Mouse (Mus musculus) hindbrain, embryonic 16.5 days (tissue): ENCODE results near the gene Elk4. TPM values are rescaled to one million over a fixed set of nuclear protein-coding genes. Genes with fewer than 3 reads are reported as not detected.
A peak's percentile ranks its signal among the peaks of the same experiment; 100 is the strongest.

Experiments used
- ATAC-seq: fragments of 200-750 bp; cut with Nextera tagmentation; 2 replicates; pipeline ENCODE4 v1.8.0; 2017; ENCODE audit warnings: moderate TSS enrichment, moderate library complexity
- H3K27ac ChIP-seq: fragments of 300-500 bp; sonication (generic); 2 replicates; pipeline ENCODE4 v1.5.1; 2014; ENCODE audit warnings: low read depth, mild to moderate bottlenecking, control low read depth, low read length, moderate library complexity
- H3K27me3 ChIP-seq: fragments of 300-500 bp; sonication (generic); replicated peaks from 2 replicates; pipeline ENCODE4 v1.6.1; 2014; ENCODE audit warnings: low read length; ENCODE audit not compliant: control insufficient read depth, insufficient read depth
- H3K36me3 ChIP-seq: fragments of 300-500 bp; sonication (generic); 2 replicates; pipeline ENCODE4 v1.6.1; 2014; ENCODE audit warnings: mild to moderate bottlenecking, low read length, moderate library complexity, mixed read lengths; ENCODE audit not compliant: control insufficient read depth, insufficient read depth
- H3K4me1 ChIP-seq: fragments of 300-500 bp; sonication (generic); 2 replicates; pipeline ENCODE4 v1.6.1; 2014; ENCODE audit warnings: low read depth, low read length; ENCODE audit not compliant: control insufficient read depth, insufficient read depth
- H3K4me2 ChIP-seq: fragments of 300-500 bp; sonication (generic); 2 replicates; pipeline ENCODE4 v1.6.1; 2014; ENCODE audit warnings: mild to moderate bottlenecking, low read length, control low read depth, moderate library complexity
- H3K4me3 ChIP-seq: fragments of 300-500 bp; sonication (generic); 2 replicates; pipeline ENCODE4 v1.5.1; 2014; ENCODE audit warnings: mild to moderate bottlenecking, low read length, control low read depth, moderate library complexity
- H3K9ac ChIP-seq: fragments of 300-500 bp; sonication (generic); 2 replicates; pipeline ENCODE4 v1.6.1; 2014; ENCODE audit warnings: low read depth, mild to moderate bottlenecking, control low read depth, low read length, moderate library complexity
- H3K9me3 ChIP-seq: fragments of 300-500 bp; sonication (generic); 2 replicates; pipeline ENCODE4 v1.6.1; 2014; ENCODE audit warnings: mild to moderate bottlenecking, low read length, moderate library complexity; ENCODE audit not compliant: control insufficient read depth
- WGBS: fragments of 180-500 bp; shearing (Covaris S2); extraction: QIAGEN DNeasy Blood & Tissue Kit; methylation state at CpG from one replicate; pipeline ENCODE4 v1.1.7; 2014; 5-methylcytosine and 5-hydroxymethylcytosine counted together
- polyA plus RNA-seq: library from polyadenylated mRNA; unstranded; fragments of >200 nt; fragmentation: Nextera tagmentation; extraction: Ambion mirVana; gene quantifications from 2 replicates; pipeline ENCODE4 v1.2.1, GENCODE M21; 2015

Gene Elk4
- polyA plus RNA-seq, 1 experiment from 2014 or later = 10.2 TPM

GRCm38 (mm10) chr1:132065001-132065400 is 57.6 kb downstream of the Elk4 start:
- ATAC-seq = no peak
- Histone ChIP-seq H3K36me3 (no peaks in the 10 kb centered on the region), H3K9me3 (no peaks in the 10 kb centered on the region)

DNA sequence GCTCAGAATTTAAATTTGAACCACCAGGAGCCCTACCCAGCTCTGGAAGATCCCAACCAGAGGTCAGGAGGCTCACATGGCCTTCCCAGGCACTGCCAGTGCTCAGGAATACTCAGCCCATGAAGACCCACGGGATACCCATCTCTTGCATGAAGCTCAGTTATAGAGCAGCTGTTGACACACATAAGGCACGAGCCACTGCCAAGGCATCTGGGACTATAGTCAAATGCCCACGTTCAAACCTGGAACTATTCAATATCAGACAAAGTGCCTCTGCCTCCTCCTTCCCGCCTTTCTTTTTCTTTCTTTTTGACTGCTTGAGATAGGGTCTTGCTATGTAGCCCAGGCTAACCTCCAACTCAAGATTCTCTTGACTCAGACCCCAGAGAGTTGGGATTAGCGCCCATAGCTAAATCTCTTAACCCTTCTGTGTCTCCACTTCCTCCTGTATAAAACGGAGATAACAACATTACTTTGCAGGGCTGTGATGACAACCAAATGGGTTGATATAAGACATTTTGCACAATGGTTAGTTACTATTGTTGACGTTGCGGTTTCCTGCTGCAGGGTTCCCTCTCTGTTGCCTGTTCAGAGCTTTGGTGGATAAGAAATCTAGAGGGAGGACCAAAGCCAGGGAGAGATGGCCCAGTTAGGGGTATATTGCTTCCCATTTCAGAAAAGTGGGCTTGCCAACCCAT is 58.2 kb downstream of the Elk4 start:
- H3K4me2 ChIP-seq = no peak overlapping the region
- no peaks in the 10 kb centered on the region for H3K36me3 ChIP-seq
- H3K4me3 ChIP-seq = no peak overlapping the region
- no peak overlapping the region for H3K9ac ChIP-seq
- H3K4me1 ChIP-seq = peaks cover 9% of the 10 kb centered on the region
- H3K9me3 ChIP-seq = no peaks in the 10 kb centered on the region
- WGBS = 80% methylated on average over 8 of the region's 8 CpGs
- no peak overlapping the region for H3K27ac ChIP-seq
- ATAC-seq = no peak
- H3K27me3 ChIP-seq = peaks cover 8% of the 10 kb centered on the region

More at GRCm38 (mm10) chr1:132065001-132065400, 57.6 kb downstream of the Elk4 start:
- H3K9ac ChIP-seq = no peak overlapping the region
- peaks cover 8% of the 10 kb centered on the region for H3K27me3 ChIP-seq
- H3K4me3 ChIP-seq = no peak overlapping the region
- H3K27ac ChIP-seq = no peak overlapping the region
- WGBS = 37% methylated on average over 1 of the region's 1 CpGs
- H3K4me1 ChIP-seq = peaks cover 9% of the 10 kb centered on the region
- H3K4me2 ChIP-seq = no peak overlapping the region

DNA sequence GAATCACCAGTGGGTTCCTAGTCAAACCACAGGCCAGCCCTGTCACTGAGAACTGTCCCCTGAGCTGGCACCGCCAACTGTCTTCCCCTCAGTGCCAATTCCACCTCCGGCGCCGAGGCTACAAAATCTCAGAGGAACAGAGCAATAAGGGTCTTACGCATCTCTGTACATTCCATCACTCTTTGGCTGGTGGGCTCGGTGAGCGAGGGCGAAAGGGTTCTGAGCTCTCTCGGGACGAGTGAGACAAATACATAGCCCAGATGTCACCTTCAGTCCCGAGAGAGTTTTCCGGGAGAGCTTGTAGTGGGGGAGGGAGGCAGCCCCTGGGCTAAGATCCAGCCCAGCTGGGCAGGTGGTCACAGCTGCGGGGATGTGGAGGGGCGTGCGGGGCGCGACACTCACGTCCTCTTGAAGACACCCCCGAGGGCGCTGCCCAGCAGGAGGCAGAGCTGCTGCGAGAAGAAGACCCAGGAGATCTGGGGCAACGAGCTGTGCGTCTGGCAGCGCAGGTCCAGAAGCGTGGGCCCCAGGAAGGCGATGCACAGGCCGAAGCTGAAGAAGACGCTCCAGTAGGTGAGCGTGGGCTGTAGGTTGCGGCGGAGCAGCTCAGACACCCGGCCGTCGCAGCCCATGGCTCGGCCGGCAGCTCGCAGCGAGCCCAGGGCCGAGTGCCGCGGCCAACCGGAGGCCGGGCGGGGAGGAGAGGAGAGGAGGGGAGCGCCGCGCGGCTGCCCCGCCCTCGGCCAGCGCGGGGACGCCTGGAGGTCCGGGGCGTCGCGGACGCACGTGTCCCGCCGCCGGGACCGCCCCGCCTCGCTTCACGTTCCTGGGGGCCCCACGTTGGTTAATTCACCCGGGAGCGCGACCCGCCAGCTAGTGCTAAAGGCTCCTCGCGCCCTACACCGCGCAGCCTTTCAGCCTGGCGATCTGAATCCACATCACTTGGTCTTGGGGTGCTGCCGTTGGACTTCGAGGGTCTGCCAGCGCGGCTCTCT is 60.2 kb downstream of the Elk4 start, which contains the start of gene Mfsd4a:
TSS of gene Mfsd4a (minus strand) at position 802 of the 995 bp plus-strand sequence.
- no peak within 1 kb of the TSS for H3K27ac ChIP-seq
- H3K9ac ChIP-seq = peak within 1 kb of the TSS; percentile 77
- H3K27me3 ChIP-seq = peaks cover 8% of the 10 kb centered on the region
- peak within 1 kb of the TSS; percentile 51 for H3K4me3 ChIP-seq
- WGBS = 3% methylated on average over 64 of the region's 80 CpGs
- H3K4me2 ChIP-seq = peak within 1 kb of the TSS; percentile 97
- no peaks in the 10 kb centered on the region for H3K9me3 ChIP-seq
- ATAC-seq = peak; percentile 82
- peaks cover 9% of the 10 kb centered on the region for H3K4me1 ChIP-seq
- no peaks in the 10 kb centered on the region for H3K36me3 ChIP-seq

GRCm38 (mm10) chr1:132069436-132069835 is 62.0 kb downstream of the Elk4 start:
- Histone ChIP-seq H3K9ac (no peak overlapping the region), H3K27ac (no peak overlapping the region), H3K4me2 (no peak overlapping the region), H3K36me3 (no peaks in the 10 kb centered on the region), H3K27me3 (peaks cover 8% of the 10 kb centered on the region), H3K4me3 (no peak overlapping the region), H3K9me3 (no peaks in the 10 kb centered on the region), H3K4me1 (peaks cover 9% of the 10 kb centered on the region)
- WGBS = 84% methylated on average over 8 of the region's 8 CpGs
- no peak for ATAC-seq

DNA sequence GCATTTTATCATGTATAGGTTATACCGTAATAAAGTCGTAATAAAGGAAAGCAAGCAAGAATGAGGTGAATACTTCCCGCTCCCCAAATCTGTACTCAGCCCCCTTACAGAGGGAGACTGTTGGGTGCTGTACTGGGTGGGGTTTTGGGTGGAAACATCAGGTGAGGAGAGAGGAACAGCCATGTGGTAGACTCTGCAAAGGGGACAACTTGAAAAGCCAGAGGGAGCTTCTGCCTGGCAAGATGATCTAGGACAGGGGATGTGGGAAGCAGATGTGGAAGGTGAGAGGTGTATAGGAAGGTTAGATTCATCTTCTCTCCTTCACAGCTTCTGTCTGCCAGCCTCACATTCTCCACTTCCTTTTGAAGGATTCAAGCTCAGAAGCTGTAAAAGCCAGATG is 63.3 kb downstream of the Elk4 start:
- Histone ChIP-seq H3K27ac (no peak overlapping the region), H3K4me2 (no peak overlapping the region), H3K36me3 (no peaks in the 10 kb centered on the region), H3K4me1 (peaks cover 9% of the 10 kb centered on the region), H3K4me3 (no peak overlapping the region), H3K9ac (no peak overlapping the region), H3K27me3 (peaks cover 8% of the 10 kb centered on the region), H3K9me3 (no peaks in the 10 kb centered on the region)
- ATAC-seq = no peak
- WGBS = 94% methylated on average over 3 of the region's 3 CpGs

- H3K9ac ChIP-seq = no peak overlapping the region
- H3K36me3 ChIP-seq = no peaks in the 10 kb centered on the region
- H3K4me1 ChIP-seq = no peaks in the 10 kb centered on the region
- H3K27me3 ChIP-seq = no peaks in the 10 kb centered on the region
- H3K9me3 ChIP-seq = no peaks in the 10 kb centered on the region
- no peak for ATAC-seq
- H3K27ac ChIP-seq = no peak overlapping the region
- H3K4me2 ChIP-seq = no peak overlapping the region
- H3K4me3 ChIP-seq = no peak overlapping the region
- 87% methylated on average over 10 of the region's 10 CpGs for WGBS
These were observed 68.2 kb downstream of the Elk4 start for GRCm38 (mm10) chr1:132075576-132075975.

DNA sequence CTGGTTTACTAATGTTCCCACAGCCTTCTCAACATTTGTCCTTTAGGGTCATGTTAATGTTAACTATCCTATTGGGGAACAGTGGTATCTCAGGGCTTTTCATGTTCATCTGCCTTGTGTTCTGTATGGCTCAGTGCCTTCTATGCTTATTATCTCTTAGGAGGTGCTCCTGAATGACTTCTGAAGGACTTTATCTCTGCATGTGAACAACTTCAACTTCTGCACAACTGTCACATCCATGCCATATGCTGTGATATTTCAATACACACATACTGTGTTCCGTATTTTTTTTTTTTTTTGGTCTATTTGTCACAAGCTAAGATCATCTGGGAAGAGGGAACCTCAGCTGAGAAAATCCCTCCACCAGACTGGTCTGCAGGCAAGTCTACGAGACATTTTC is 71.0 kb downstream of the Elk4 start:
- Histone ChIP-seq H3K27ac (no peak overlapping the region), H3K27me3 (no peaks in the 10 kb centered on the region), H3K9ac (no peak overlapping the region), H3K4me2 (no peak overlapping the region), H3K9me3 (0 out of 2 replicates have a peak, but pooled peaks cover 3% of the 10 kb centered on the region), H3K36me3 (no peaks in the 10 kb centered on the region), H3K4me3 (no peak overlapping the region), H3K4me1 (no peaks in the 10 kb centered on the region)
- ATAC-seq = no peak
- WGBS = 87% methylated on average over 2 of the region's 2 CpGs
